Mouse (Mus musculus): ENCODE results near the gene 4930433I11Rik. TPM values are rescaled to one million over a fixed set of nuclear protein-coding genes. Genes with fewer than 3 reads are reported as not detected.
"Not testable (repeated sequence)": the region's sequence is repeated elsewhere in the genome, so short reads cannot be mapped to it uniquely, and the experiment has no call there.

Gene 4930433I11Rik
- not detected for polyA plus RNA-seq (2017; shearing (Covaris generic))

GRCm38 (mm10) chr7:40987243-40987642 is at the start of gene 4930433I11Rik:
TSS of gene 4930433I11Rik (plus strand) at chr7:40987543.
- ATAC-seq: no peak

- ATAC-seq: no peak
Measured at GRCm38 (mm10) chr7:40939371-40939770, 48.0 kb upstream of the 4930433I11Rik start.

- ATAC-seq: no peak
Measured at GRCm38 (mm10) chr7:40942233-40942935, 45.0 kb upstream of the 4930433I11Rik start.

DNA sequence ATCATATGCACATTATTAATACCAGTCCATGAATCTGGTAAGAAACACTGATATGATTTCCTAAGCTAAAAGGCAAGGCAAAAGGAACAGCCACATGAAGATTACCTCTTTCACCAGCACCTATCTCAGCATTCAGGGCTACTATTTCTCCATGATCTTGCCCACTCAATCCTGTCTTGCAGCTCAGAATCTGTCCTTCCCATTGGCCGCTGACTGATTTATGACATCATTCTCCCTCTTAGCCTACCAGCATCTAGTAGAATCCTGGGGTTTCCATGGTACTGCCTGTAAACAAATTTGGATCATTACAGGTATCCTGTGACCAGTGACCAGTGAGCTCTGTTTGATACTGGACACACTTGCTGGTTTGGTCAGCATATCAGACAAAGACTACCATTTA is 45.1 kb downstream of the 4930433I11Rik start, which contains the start of gene Gm4884:
Gene Gm4884 (plus strand): TSS at position 301 of the 400 bp plus-strand sequence.
- not testable (repeated sequence) for ATAC-seq

DNA sequence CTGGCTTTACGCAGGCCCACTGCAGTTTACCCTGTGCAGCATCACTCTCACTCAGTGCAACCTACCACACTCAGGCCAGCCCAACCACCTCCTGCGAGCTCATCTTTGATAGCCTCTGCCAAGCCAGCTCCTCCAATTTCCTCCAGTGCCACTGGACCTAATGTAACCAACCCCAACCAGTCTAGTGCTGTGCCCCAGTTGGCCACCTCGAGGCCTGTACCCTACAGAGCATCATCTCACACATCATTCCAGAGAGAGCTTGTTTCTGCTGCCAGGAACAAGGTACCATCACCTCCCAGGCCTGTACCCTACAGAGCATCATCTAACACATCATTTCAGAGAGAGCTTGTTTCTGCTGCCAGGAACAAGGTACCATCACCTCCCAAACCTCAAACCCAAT is 56.7 kb downstream of the 4930433I11Rik start:
- ATAC-seq: not testable (repeated sequence)

Other genes starting within 250 kb of the 4930433I11Rik start
- not detected for gene Vstm2b, start 89.2 kb upstream of the 4930433I11Rik start, polyA plus RNA-seq (2017; shearing (Covaris generic))
- gene Gm4884, start 45.2 kb downstream of the 4930433I11Rik start, polyA plus RNA-seq (2017; shearing (Covaris generic)): not detected
- not detected for gene Gm5592, start 166.3 kb downstream of the 4930433I11Rik start, polyA plus RNA-seq (2017; shearing (Covaris generic))

Data from activated CD4-positive, CD25-positive, alpha-beta regulatory T cell, adult 4 months (primary cell).